Mouse (Mus musculus) limb, embryonic 13.5 days (tissue): ENCODE measurements at regions not wholly inside any gene's neighbourhood (a gene's known extent, or its start where the extent isn't known, plus 50 kb on each side); places are given as distances from the start of the nearest gene placed in this dataset.

Experiments used
- ATAC-seq: fragments of 200-750 bp; cut with Nextera tagmentation; 2 replicates; pipeline ENCODE4 v1.8.0; 2017; ENCODE audit warnings: low read depth, moderate number of reproducible peaks, moderate TSS enrichment; ENCODE audit not compliant: low FRiP score
- H3K27ac ChIP-seq: fragments of 300-500 bp; sonication (generic); 2 replicates; pipeline ENCODE4 v1.5.1; 2015; ENCODE audit warnings: inconsistent platforms, mild to moderate bottlenecking, moderate library complexity
- H3K27me3 ChIP-seq: fragments of 300-500 bp; sonication (generic); 2 replicates; pipeline ENCODE4 v1.6.1; 2015; ENCODE audit warnings: mild to moderate bottlenecking, inconsistent platforms
- H3K36me3 ChIP-seq: fragments of 300-500 bp; sonication (generic); 2 replicates; pipeline ENCODE4 v1.6.1; 2015; ENCODE audit warnings: inconsistent platforms, mild to moderate bottlenecking, moderate library complexity
- H3K4me1 ChIP-seq: fragments of 300-500 bp; sonication (generic); 2 replicates; pipeline ENCODE4 v1.6.1; 2015; ENCODE audit warnings: inconsistent platforms
- H3K4me2 ChIP-seq: fragments of 300-500 bp; sonication (generic); replicated peaks from 2 replicates; pipeline ENCODE4 v1.6.1; 2015; ENCODE audit warnings: inconsistent platforms, mild to moderate bottlenecking, moderate library complexity
- H3K4me3 ChIP-seq: fragments of 300-500 bp; sonication (generic); 2 replicates; pipeline ENCODE4 v1.5.1; 2015; ENCODE audit warnings: moderate library complexity, mild to moderate bottlenecking, inconsistent platforms
- H3K9ac ChIP-seq: fragments of 300-500 bp; sonication (generic); 2 replicates; pipeline ENCODE4 v1.6.1; 2015; ENCODE audit warnings: mild to moderate bottlenecking, inconsistent platforms
- H3K9me3 ChIP-seq: fragments of 300-500 bp; sonication (generic); 2 replicates; pipeline ENCODE4 v1.6.1; 2016; ENCODE audit warnings: inconsistent platforms
- WGBS: fragments of 180-500 bp; shearing (Covaris S2); methylation state at CpG from one replicate; pipeline ENCODE4 v1.1.7; 2015; 5-methylcytosine and 5-hydroxymethylcytosine counted together

DNA sequence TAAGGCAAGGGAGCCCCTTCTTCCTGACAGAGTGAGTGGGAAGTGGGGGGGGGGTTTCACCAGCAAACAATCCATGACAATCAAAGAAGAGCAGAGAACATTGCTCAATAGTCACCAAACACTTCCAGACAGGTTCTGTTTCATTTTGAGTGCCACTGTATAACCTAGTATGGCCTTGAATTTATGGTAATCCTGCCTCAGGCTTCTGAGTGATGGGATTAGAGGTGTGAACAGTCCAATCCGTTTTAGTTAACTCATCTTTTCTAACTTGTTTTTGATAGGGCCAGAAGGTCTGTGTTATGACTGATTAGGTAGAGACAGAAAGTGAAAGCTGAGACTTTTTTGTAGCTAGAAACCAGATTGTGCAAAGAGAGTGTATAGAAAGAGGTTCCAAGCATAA lies 393.2 kb downstream of the Olfm4 start:
- H3K27ac ChIP-seq: no peak overlapping the region
- H3K9me3 ChIP-seq: no peaks in the 10 kb centered on the region
- no peaks in the 10 kb centered on the region for H3K36me3 ChIP-seq
- ATAC-seq: no peak
- H3K4me1 ChIP-seq: no peaks in the 10 kb centered on the region
- WGBS: 57% methylated on average over 1 of the region's 1 CpGs
- H3K4me3 ChIP-seq: no peak overlapping the region
- no peak overlapping the region for H3K9ac ChIP-seq
- no peaks in the 10 kb centered on the region for H3K27me3 ChIP-seq
- H3K4me2 ChIP-seq: no peak overlapping the region

DNA sequence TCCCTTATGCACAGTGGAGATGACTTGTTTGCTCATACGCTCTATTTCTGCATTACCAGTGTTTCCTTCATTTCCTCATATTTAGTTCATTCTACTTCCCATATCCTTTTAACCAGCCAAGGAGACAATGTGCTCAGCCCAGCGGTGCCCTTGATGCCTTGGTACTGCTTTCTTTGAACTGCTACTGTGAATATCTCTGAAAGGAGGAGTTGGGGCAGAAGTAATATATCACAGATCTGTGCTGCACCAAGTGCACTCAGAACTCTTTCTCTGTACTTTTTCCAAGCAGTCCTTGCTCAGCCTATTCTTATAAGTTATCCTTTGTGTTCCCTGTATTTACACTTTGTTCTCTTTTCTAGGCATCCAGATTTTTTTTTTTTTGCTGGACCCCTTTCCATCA lies 407.5 kb downstream of the Olfm4 start:
- ATAC-seq: no peak
- Histone ChIP-seq H3K4me2 (no peak overlapping the region), H3K27ac (no peak overlapping the region), H3K4me1 (no peaks in the 10 kb centered on the region), H3K36me3 (no peaks in the 10 kb centered on the region), H3K4me3 (no peak overlapping the region), H3K9me3 (no peaks in the 10 kb centered on the region), H3K9ac (no peak overlapping the region), H3K27me3 (no peaks in the 10 kb centered on the region)
- 92% methylated on average over 2 of the region's 2 CpGs for WGBS

DNA sequence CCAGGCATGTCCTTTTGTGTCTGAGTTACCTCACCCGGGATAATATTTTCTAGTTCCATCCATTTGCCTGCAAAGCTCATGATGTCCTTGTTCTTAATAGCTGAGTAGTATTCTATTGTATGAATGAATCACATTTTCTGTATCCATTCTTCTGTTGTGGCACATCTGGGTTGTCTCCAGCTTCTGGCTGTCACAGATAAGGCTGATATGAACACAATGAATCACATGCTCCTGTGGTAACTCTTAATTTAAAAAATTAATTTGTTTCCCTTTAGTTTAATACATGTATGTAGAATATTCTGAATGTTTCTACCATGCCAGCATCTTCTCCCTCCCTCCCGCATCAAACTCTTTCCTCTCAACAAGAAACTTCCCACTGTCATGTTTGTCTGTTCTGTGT lies 424.4 kb downstream of the Olfm4 start:
- H3K27ac ChIP-seq: no peak overlapping the region
- H3K9ac ChIP-seq: no peak overlapping the region
- no peak overlapping the region for H3K4me3 ChIP-seq
- no peak for ATAC-seq
- H3K27me3 ChIP-seq: no peaks in the 10 kb centered on the region
- H3K36me3 ChIP-seq: no peaks in the 10 kb centered on the region
- no peaks in the 10 kb centered on the region for H3K9me3 ChIP-seq
- no peaks in the 10 kb centered on the region for H3K4me1 ChIP-seq
- H3K4me2 ChIP-seq: no peak overlapping the region
- WGBS: 93% methylated on average over 2 of the region's 2 CpGs

DNA sequence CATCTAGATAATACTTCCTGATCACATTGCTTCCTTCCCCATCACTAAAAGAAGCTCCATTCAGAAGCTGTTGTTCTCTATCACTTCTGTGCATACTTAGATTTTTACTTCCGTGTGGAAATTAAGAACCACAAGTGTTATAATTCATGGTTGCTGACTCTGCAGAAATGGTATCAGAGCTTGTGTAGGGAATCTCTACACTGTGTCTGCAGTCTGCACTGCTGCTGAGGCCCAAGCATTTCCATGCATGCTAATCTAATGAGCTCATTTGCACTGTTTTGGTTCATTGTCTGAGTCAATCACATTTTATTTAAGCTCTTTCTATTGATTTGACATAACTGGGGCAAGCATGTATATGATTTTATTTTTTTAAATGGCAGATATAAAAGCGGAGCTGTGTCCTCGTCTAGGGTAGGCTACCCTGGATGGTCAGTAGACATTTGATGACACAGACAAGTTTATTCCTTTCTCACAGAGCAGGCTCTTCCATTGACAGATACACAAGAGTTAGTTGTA lies 435.0 kb downstream of the Olfm4 start:
- Histone ChIP-seq H3K4me2 (no peak overlapping the region), H3K9me3 (no peaks in the 10 kb centered on the region), H3K27ac (no peak overlapping the region), H3K4me3 (no peak overlapping the region), H3K36me3 (no peaks in the 10 kb centered on the region), H3K27me3 (no peaks in the 10 kb centered on the region), H3K4me1 (no peaks in the 10 kb centered on the region), H3K9ac (no peak overlapping the region)
- no peak for ATAC-seq
- 86% methylated on average over 3 of the region's 3 CpGs for WGBS

DNA sequence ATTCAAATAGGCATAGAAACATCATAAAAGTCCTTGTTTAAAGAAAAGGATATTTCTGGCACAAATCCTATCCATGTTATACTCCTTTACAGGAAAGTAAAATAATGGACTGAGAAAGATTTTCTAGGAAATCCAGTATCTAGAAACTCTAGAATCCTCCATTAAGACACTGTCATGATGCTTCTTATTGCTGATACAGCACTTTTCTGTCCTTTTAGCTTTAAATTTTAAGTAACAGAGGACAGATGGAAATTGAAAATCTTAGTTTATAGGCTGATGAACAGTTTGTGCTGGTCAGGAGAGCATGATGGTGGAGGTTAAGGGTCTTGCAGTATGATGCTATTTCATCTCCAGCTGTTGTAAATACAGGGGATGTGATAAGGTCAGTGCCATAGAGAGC lies 459.9 kb downstream of the Olfm4 start:
- Histone ChIP-seq H3K9me3 (no peaks in the 10 kb centered on the region), H3K9ac (no peak overlapping the region), H3K36me3 (no peaks in the 10 kb centered on the region), H3K27ac (no peak overlapping the region), H3K4me3 (no peak overlapping the region), H3K27me3 (no peaks in the 10 kb centered on the region), H3K4me2 (no peak overlapping the region), H3K4me1 (no peaks in the 10 kb centered on the region)
- no peak for ATAC-seq

DNA sequence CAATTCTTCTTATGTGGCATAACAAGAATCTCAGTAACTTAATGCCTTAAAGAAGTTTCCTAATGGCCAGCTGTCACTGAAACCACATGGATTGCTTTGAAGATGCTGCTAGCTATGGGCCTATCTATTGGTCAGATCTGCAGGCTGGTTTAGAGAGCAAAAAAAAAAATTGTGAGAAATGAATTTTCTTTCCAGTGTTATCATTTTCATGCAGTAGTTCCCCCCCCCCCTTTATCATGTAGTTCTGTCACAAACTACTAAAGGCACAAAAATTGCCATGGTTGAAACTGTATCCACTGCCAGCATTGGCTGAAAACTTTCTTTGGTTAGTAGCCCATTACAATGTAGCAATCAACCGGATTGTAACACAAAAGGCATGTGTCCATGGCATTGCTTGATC lies 487.6 kb downstream of the Olfm4 start:
- Histone ChIP-seq H3K9ac (no peak overlapping the region), H3K9me3 (no peaks in the 10 kb centered on the region), H3K4me1 (no peaks in the 10 kb centered on the region), H3K4me3 (no peak overlapping the region), H3K27ac (no peak overlapping the region), H3K4me2 (no peak overlapping the region), H3K27me3 (no peaks in the 10 kb centered on the region), H3K36me3 (no peaks in the 10 kb centered on the region)
- 81% methylated on average over 1 of the region's 1 CpGs for WGBS
- ATAC-seq: no peak

DNA sequence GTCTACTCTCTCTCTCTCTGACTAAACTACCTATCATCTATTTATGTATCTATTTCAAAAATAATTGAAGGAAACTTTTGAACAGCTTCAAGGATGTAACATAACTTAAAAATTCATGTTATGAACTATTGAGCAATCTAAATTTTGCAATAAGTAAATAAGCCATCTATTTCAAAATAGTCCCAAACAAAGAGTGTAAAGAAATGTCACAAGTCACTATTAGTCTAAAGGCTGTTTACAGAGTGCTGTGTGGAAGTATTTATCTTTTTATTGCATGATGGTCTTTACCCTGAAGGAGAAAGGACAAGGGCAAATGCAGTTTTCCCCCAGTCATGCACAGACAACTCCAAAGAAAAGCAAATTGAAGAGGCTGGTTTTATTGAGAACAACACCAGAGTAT lies 496.0 kb downstream of the Olfm4 start:
- H3K36me3 ChIP-seq: no peaks in the 10 kb centered on the region
- no peak overlapping the region for H3K9ac ChIP-seq
- ATAC-seq: no peak
- no peak overlapping the region for H3K27ac ChIP-seq
- no peaks in the 10 kb centered on the region for H3K27me3 ChIP-seq
- no peaks in the 10 kb centered on the region for H3K4me1 ChIP-seq
- H3K4me2 ChIP-seq: no peak overlapping the region
- no peaks in the 10 kb centered on the region for H3K9me3 ChIP-seq
- H3K4me3 ChIP-seq: no peak overlapping the region

DNA sequence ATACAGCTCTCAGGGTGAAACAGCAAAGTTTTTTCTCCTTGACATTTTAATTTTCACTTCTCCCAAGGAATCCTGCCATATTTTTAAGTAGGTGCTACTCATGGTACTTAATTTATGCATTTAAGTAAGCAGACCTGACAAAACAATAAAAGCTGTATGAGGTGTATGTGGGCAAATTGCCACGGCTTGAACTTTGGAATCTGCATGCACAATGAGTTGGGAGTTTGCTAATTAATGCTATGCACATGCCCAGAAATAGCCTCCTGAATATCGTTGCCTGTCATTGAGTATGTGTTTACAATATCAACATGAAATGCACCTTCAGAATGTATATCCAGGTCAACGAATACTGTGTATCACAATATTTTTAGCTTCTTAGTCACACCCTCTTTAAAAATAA lies 498.9 kb downstream of the Olfm4 start:
- Histone ChIP-seq H3K4me1 (no peaks in the 10 kb centered on the region), H3K27me3 (no peaks in the 10 kb centered on the region), H3K4me3 (no peak overlapping the region), H3K9ac (no peak overlapping the region), H3K27ac (no peak overlapping the region), H3K4me2 (no peak overlapping the region), H3K36me3 (no peaks in the 10 kb centered on the region), H3K9me3 (no peaks in the 10 kb centered on the region)
- no peak for ATAC-seq
- WGBS: 68% methylated on average over 3 of the region's 3 CpGs

DNA sequence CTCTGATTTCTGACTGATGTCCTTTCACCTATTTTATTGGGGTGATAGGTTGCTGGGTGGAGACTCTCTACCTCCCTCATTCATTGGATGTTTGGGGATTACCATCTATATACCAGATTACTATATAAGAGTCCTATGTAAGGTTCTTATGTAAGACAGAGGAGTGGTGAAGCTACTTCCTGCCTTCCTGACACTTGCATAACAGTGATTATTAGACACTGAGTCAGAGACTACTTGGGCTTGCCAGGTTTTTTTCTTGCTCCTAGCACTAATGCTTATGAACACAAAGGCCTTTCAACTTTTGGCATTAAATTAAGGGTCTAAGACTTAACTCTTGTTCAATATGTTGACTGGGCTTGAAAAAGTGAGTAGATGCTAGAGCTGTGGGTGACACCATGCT lies 500.4 kb downstream of the Olfm4 start:
- Histone ChIP-seq H3K9me3 (no peaks in the 10 kb centered on the region), H3K9ac (no peak overlapping the region), H3K27me3 (no peaks in the 10 kb centered on the region), H3K4me3 (no peak overlapping the region), H3K4me2 (no peak overlapping the region), H3K27ac (no peak overlapping the region), H3K36me3 (no peaks in the 10 kb centered on the region), H3K4me1 (no peaks in the 10 kb centered on the region)
- ATAC-seq: no peak

DNA sequence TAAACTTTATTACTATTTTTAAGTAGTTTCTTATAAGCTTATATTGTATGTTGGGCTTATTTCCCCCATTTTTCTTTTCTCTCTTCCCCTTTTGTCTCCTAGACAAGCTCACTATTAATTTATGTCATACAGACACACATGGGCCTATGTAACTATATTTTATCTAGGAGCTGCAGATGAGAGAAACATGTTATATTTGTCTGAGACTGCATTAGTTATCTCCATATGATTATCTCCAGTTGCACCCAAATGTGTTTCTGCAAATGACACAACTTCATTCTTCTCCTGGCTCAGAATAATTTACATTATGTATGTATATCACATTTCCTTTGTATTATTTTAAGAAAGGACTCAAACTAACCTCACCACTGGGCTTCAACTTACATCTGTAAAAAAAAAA lies 501.3 kb downstream of the Olfm4 start:
- no peaks in the 10 kb centered on the region for H3K36me3 ChIP-seq
- no peaks in the 10 kb centered on the region for H3K4me1 ChIP-seq
- no peak overlapping the region for H3K27ac ChIP-seq
- no peak overlapping the region for H3K4me2 ChIP-seq
- no peak overlapping the region for H3K9ac ChIP-seq
- no peak for ATAC-seq
- no peaks in the 10 kb centered on the region for H3K27me3 ChIP-seq
- H3K4me3 ChIP-seq: no peak overlapping the region
- H3K9me3 ChIP-seq: no peaks in the 10 kb centered on the region

DNA sequence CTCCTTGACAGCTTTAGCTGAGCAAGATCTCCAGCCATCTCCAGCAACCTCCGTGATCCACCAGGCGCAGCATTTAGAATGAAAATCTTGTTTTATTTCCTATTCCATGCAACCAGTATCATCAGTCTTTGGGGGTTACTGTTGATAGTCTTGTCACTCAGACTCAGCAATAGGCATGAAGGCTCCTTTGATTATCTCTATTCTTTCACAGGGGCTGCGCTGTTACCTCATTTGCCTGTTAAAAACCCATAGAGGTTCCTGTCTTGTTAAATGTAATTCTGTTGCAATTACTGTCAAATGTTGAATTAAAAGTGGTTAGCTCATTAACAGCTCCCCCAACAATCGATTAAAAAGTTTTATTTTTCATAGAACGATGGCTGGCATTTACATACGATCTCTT lies 502.7 kb downstream of the Olfm4 start:
- Histone ChIP-seq H3K9me3 (no peaks in the 10 kb centered on the region), H3K9ac (no peak overlapping the region), H3K4me1 (no peaks in the 10 kb centered on the region), H3K27me3 (no peaks in the 10 kb centered on the region), H3K36me3 (no peaks in the 10 kb centered on the region), H3K27ac (no peak overlapping the region), H3K4me3 (no peak overlapping the region), H3K4me2 (no peak overlapping the region)
- 79% methylated on average over 6 of the region's 6 CpGs for WGBS
- no peak for ATAC-seq

DNA sequence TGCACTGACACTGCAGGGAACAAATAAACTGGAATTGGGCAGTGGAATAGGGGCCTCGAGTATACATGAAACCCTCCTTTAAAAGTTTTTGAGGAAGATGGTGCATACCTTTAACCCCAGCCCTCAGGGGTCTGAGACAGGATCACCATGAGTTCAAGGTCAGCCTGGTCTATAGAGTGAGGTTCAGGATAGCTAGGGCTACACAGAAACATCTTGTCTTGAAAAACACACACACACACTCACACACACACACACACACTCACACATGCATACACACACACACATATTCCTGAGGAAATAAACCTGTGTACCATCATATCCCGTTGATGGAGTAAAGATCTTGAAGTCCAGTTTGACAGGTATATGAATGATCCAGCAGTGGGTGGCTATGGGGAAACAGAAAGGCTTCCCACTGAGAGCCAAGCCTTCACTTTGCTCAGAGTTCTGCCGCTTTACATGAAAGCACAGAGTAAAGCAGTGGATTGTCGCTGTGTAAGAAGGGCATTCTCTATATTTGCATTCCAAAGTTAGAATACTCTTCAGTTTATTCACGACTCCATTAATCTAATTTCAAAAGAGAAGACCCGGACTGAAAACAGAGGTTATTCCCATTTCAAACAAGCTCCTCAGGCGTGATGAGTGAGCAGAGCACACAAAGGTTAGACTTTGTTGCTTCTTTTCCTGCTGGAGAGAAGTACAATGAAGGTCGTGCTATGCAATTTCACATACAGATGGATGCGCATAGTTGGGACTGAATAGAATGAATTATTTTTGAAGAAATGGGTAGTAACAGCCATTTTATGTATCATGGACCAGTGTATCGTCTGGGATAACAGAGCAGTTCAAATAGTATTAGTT lies 508.4 kb downstream of the Olfm4 start:
- no peaks in the 10 kb centered on the region for H3K36me3 ChIP-seq
- H3K9ac ChIP-seq: no peak overlapping the region
- H3K4me2 ChIP-seq: no peak overlapping the region
- no peak for ATAC-seq
- no peaks in the 10 kb centered on the region for H3K4me1 ChIP-seq
- no peak overlapping the region for H3K27ac ChIP-seq
- no peaks in the 10 kb centered on the region for H3K27me3 ChIP-seq
- no peak overlapping the region for H3K4me3 ChIP-seq
- 78% methylated on average over 10 of the region's 10 CpGs for WGBS
- no peaks in the 10 kb centered on the region for H3K9me3 ChIP-seq

DNA sequence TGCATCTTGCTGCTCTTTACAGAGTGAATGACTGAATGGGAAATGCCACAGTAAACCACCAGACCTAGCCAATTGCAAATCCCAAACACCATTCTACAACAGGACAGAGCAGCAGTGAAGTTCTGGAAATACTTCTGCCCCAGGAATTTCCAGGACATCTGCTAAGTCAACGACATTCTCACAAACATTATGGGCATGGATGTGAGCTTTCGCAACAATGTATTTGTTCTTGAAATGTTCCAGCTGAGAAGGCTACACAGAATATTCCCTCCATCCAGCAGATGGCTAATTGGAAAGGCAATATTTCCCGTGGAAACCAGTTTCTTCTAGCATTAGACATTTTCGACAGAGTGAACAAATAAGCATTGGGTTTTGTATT lies 509.0 kb downstream of the Olfm4 start:
- H3K27ac ChIP-seq: no peak overlapping the region
- H3K9me3 ChIP-seq: no peaks in the 10 kb centered on the region
- no peaks in the 10 kb centered on the region for H3K4me1 ChIP-seq
- WGBS: 66% methylated on average over 4 of the region's 4 CpGs
- no peaks in the 10 kb centered on the region for H3K36me3 ChIP-seq
- H3K27me3 ChIP-seq: no peaks in the 10 kb centered on the region
- H3K4me3 ChIP-seq: no peak overlapping the region
- no peak overlapping the region for H3K4me2 ChIP-seq
- H3K9ac ChIP-seq: no peak overlapping the region
- ATAC-seq: no peak
